Mouse (Mus musculus): Measurements from ENCODE around the gene Cdk7.

GRCm38 (mm10) chr13:100750799-100751198, 20.1 kb upstream of the Cdk7 start:
- no peak for TF ChIP-seq POLR2A (IDR thresholded peaks at IDR 0.05; ENCODE audit: low read depth, low read length)
- TF ChIP-seq TCF12 (IDR thresholded peaks at IDR 0.05; ENCODE audit: low read depth, low read length): no peak
- TF ChIP-seq EP300 (IDR thresholded peaks at IDR 0.05; ENCODE audit: low read length): no peak; the same call in 1 of the 2 replicates
- no peak for TF ChIP-seq ZKSCAN1 (IDR thresholded peaks at IDR 0.05; ENCODE audit: borderline replicate concordance, low read depth, low read length)

All from CH12.LX (cell line).